Mouse (Mus musculus): ENCODE measurements at regions not wholly inside any gene's neighbourhood (a gene's known extent, or its start where the extent isn't known, plus 50 kb on each side); places are given as distances from the start of the nearest gene placed in this dataset.
"Not testable (repeated sequence)": the region's sequence is repeated elsewhere in the genome, so short reads cannot be mapped to it uniquely, and the experiment has no call there.

DNA sequence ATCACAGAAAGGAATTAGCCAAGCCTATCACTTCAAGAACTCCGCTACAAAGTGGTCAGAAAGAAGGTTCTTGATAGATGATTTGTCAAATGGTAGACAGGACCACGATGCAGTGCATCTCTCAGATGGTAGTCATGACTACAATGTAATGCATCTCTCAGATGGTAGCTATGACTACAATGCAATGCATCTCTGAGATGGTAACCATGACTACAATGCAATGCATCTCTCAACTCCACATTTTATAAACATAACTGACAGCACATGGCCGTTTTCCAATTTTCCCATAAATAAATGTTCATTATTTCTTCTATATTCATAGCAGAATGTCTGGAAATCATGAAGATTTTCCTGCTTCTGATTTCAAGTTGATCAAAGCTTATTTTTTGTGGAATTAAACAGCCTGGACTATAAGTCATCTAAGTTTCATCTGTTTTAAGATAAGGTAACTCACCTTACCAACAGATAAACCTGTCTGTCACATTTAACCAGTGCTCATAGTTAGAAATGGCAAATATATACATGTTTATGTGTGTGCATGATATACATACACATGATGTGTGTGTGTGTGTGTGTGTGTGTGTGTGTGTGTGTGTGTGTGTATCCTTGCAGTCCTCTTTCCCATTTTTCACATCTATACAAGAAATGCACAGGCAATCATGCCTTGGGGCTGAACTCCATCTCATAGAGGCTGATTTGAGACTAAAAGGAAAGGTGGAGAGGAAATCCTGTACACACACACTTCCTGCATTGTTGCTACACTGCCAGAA, 122.4 kb downstream of the Phf3 start:
- DNase-seq (ENCODE audit: low spot score in 2 of 2) = no peak

DNA sequence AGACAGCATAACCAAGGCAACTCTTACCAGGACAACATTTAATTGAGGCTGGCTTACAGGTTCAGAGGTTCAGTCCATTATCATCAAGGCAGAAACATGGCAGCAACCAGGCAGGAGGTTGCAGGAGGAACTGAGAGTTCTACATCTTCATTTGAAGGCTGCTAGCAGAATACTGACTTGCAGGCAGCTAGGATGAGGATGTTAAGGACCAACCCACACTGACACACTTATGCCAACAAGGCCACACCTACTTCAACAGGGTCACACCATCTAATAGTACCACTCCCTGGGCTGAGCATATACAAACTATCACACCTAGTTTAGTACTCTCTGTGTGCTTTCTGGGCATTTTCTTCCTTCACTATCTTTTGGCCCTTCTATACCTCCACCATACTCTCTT, 131.8 kb downstream of the Phf3 start:
- no peak for DNase-seq (ENCODE audit: low spot score in 2 of 2)

DNA sequence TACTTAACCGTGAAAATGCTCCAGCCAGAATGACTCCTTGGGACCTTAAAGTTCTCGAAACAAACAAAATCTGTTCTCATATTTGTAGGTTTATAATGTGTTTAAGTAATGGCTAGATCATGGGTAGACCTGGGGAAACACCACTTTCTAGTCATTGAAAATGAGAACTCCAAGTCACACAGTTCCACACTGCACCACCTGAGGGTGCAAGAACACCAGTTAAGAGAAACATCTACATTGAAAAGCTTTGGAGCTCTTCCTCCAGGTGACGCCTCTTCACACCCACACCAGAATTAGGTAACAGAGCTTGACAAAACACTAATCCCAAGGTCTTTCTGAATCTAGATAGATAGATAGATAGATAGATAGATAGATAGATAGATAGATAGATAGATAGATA, 132.9 kb downstream of the Phf3 start:
- no peak for DNase-seq (ENCODE audit: low spot score in 2 of 2)

DNA sequence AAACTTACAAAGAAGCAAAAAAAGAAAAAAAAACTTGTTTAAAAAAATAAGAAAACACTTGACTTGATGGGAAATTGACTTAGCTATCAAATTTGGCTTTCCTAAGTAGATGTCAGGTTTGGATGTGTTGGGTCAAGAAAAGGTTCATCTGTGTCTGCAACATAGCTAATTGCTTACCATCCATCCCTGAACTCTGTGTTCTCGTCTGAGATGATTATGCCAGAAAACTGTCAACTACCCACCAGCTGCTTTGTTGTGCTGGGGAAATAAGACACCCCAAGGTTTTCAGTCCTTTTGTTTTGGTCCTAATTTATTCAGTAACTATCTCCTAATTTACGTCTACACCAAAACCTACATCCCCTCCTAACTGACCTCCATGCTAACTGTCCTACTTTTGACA, 152.2 kb downstream of the Phf3 start:
- DNase-seq (ENCODE audit: low spot score in 2 of 2) = no peak

DNA sequence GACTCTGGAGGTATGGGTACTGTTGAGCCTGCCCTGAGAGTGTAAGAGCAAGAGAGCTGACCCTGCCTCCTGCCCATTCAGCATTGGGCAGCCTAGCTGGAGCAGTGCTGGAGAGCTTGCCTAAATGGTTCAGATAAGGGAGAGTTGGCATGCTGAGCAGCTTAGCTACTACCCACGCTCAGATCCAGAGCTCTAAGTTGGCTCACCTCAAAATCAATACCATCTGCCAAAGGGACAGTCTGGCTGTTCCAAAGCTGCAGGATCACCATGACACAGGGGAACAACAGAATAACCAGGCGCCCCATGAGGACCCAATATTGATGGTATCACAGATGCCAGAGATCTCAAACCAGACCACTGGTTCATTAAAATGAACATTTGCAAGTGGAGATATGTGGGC, 152.9 kb downstream of the Phf3 start:
- DNase-seq (ENCODE audit: low spot score in 2 of 2) = no peak

DNA sequence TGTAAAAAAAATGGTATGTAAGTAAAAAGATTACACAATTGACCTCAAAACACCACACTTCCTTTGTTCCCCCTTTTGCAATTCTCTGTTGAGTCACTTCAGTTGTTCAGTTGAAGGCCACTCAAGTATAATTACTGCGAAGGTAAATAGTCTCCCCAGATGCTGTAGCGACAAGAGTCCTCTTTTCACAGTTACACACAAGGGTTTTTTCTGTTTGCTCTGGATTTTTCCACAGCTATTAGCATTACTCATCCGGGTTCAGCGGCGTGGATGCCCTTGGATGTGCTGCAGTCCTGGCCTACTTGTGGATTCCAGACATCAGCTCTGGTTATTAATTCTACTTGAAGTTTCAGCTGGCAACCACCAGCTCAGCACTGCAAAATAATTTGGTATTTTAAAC, 155.1 kb downstream of the Phf3 start:
- no peak for DNase-seq (ENCODE audit: low spot score in 2 of 2)

DNA sequence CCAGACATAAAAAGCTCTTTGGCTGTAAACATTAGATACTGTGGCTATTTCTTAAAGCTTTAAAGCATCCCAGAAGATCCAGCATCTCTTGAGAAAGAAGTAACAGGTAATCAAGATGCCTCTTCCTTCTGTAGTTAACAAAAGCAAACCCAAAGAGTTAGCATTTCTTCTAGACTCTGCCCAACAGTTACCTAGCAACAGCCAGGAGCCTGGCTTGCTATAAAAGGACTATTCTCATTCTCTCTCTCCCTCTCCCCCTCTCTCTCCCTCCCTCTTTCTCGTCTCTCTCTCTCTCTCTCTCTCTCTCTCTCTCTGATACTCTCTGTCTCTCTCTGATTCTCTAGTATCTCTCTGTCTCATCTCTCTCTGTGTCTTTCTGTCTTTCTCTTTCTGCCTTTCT, 157.4 kb downstream of the Phf3 start:
- DNase-seq (ENCODE audit: low spot score in 2 of 2) = no peak

DNA sequence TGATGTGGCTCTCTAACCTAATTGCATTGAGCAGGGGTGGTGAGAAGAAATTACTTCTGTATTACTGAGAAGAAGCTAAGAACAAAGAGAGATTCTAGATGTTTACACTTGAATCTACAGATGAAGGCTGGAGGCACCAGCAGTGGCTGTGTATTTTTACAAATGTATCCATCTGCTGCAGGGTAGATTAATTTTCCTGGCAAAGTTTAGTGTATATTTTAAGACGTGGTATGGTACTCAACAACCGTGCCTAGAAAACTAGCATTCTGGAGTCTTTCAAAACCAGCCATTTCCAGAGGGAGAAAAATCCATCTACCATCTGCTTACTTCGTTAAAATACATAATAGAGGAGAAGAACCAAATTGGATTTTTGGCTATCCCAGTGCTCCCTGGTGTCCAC, 172.6 kb downstream of the Phf3 start:
- no peak for DNase-seq (ENCODE audit: low spot score in 2 of 2)

DNA sequence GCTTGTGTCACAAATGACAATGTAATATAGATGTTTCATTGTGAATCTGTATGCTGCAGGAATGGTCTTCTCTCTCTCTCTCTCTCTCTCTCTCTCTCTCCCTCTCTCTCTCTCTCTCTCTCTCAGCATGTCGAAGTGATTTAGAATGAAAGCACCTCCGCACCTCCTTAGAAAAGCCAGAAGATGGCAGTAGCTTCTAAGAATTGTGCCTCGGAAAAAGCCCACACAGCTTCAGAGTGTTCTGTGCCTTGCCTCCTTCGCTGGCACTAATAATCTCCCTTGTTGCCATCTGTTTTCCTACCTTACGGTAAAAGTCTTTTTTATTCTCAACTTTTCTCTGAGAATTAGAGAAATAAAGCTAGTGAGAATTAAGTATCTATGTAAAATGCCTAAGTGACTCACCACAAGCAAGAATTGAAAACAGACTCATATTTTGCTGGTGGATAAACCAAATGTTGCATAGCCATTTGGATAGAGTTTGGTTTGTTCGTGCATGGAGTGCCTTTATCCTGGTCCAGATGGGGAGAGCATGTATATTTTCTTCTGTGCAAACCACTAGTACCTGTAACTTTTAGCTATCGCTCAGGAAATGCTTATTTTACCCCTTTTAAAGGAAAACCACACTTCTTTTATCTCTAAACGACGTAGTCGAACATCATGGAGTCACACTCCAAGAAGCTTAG, 173.2 kb downstream of the Phf3 start:
- no peak for DNase-seq (ENCODE audit: low spot score in 2 of 2)

DNA sequence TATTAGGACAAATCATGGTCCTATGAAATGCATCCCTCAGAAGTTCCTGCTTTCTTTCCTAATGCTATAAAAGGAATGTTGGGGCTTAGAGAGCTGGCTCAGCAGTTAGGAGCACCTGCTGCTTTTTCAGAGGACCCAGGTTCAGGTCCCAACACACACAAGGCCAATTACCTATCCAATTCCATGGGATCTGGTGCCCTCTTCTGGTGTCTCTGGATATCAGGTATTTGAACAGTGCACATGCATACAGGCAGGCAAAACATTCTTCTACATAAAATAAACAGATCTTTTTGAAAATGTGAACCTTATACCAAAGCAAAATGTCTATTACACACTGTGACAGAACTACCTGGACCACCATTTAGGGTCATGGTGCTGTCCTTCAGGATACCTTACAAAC, 177.4 kb downstream of the Phf3 start:
- no peak for DNase-seq (ENCODE audit: low spot score in 2 of 2)

DNA sequence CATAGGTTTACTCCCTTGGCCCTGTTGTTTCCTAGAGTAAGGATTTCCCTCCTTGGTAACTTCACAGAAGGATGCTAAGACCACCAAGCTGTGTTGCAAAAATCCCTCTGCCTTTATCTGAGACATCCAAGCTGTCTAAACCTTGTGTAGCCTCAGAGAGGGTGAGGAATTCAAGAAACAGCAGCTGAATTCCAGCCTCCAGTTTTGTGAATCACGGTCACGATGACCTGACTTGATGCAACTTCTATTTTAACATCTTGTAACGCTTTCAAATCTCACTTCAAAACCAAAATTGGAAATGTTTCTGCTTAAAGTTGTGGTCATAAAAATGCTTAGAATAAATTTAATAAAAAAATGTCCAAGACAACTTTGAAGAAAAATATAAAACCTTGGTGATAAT, 188.4 kb downstream of the Phf3 start:
- DNase-seq (ENCODE audit: low spot score in 2 of 2) = no peak

DNA sequence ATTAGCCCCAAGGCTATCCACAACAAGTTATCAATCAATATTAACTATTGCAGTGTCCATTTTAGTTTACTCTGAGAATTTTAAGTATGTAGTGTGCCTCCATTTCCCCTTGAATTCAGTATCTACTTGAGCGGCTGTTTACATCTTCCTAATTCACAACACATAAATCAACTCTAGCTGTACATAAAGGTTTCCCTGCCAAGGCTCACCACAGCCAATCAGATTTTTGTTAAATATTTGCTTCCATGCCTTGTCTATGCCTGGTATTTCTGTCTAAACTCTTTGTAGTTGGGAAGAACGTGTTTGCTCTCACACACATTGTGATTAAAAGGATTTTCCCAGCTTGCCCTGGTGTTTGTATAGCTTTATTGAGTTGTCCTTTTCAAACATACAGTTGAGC, 189.8 kb downstream of the Phf3 start:
- DNase-seq (ENCODE audit: low spot score in 2 of 2) = no peak

DNA sequence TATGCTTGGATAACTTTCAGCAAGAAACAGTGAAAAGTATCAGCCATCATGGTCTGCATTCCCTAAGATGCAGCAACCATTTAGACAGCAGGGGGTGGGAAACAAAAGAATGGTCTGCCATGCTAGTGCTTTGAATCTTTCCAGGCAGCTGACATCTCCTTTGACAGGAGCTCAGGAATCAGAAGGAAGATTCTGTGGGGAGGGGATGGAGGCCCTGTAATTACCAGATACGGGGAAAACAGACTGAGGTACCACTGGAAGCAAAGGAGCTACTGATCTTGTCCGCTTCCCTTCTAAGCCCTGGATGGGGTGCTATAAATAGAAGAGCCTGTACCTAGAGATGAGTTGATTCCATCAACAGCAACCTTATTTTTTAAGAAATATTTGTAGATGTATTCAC, 233.9 kb downstream of the Phf3 start:
- DNase-seq (ENCODE audit: low spot score in 2 of 2) = no peak

DNA sequence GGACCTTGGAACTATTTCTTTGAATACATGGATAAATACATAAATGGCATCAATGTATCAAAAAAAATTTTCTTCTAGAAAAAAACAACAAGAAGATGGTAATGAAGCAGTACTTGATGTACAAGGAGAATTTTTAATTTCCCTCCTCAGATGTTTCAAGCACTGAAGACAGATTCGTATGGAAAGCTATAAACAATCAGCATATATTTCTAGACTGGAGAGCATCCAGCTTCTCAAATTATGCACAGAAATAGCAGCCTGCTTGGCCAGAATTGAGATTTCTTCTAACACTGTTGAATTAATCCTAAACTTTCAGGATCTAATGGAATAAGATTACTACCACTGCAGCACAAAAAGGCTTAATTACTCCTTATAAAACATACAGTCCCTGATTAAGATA, 241.0 kb downstream of the Phf3 start:
- no peak for DNase-seq (ENCODE audit: low spot score in 2 of 2)

DNA sequence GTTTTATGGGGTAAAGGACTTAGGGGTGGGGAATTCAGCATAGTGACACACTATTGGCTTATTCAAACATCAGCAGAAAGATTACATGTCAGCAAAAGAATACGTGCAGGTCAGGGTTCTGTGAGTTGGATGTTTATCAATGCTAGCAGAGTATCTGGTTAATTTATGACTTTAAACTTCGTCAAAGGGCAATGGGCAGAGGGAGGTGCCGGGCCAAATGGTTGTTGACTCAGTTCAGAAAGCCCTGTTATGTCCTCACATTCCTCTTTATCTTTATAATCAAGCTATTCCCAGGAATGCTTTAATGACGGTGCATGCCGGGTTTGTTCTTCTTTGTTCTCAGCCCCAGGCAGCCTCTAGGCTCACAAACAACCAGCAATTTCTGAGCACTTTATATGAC, 245.9 kb downstream of the Phf3 start:
- DNase-seq (ENCODE audit: low spot score in 2 of 2) = not testable (repeated sequence)

DNA sequence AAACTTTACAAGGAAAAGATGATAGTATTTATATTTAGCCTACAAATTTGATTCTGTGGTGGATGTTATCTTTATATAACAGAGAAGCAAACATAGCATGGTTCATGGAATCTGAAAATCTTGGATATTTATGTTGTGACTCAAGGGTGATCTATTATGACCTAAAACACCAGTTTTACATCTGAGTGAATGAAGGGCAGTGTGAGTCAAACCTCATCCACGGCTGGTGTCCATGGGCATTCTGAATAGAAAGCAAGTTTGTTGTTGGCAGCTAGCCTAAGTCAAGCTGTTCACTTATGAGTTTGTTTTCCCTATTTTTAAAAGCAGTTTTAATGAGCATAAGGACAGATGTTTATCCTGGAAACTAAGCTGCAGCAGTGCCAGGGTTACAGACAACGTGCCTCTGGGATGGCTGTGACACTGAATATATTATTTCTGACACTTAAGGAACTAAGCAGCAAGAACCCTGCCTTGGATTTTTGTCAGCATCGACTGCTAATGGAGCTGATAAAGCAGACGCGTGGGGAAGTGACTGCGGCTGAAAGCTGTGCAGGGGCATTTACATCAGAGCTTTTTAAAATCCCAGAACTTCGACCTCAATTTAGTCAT, 278.5 kb downstream of the Phf3 start:
- no peak for DNase-seq (ENCODE audit: low spot score in 2 of 2)

DNA sequence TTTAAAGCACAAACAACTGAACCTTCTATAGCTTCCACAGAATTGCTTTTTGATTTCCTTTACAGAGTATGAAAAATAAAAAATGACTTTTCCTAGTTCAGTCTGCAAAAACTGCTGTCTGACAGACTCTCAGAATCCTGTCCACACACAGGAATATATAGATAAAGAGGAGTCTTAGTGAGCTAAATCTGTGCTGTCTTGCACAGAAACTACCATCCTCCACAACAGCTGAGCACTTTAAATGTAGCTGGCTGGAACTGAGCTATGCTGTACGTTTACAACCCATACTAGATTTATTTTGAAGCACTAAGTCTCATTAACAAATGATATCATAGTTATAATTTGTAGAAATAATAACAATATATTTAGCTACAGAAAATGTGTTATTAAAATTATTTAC, 279.7 kb downstream of the Phf3 start:
- DNase-seq (ENCODE audit: low spot score in 2 of 2) = no peak

DNA sequence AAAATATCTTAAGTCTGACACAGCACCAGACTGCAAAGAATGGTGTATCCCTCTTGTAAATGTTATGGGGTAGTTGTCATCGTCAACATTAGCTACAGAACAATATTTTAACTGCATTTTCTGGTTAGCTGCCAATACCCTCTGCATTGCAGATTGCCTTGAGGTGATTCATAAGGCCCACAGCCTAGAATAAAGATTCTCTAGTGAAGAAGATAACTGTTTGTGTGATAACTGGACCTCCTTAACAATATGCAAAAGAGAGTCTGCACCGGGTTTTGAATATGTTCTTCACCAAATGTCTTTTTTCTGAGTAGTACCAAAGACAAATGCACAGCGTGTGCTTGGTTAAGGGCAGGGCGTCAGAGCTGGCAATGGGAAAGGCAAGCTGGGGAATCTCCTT, 283.0 kb downstream of the Phf3 start:
- no peak for DNase-seq (ENCODE audit: low spot score in 2 of 2)

DNA sequence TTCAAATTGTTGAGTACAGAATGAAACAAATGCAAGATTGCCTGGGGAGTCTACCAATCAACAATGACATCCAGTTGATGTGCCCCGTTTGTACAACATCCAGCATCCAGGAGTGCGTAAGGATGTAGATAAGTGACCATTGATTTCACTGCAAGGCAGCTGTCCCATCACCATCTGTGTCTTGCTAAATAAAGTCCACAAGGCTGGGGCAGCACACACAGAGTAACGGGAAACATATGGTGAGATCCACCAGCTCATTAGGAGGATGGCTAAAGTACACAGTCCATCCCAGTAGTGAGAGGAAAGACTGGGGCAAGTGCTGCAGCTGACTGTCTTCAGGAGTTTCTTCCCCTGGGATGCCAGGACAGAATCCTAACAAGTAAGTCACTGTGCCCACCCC, 284.8 kb downstream of the Phf3 start:
- no peak for DNase-seq (ENCODE audit: low spot score in 2 of 2)

DNA sequence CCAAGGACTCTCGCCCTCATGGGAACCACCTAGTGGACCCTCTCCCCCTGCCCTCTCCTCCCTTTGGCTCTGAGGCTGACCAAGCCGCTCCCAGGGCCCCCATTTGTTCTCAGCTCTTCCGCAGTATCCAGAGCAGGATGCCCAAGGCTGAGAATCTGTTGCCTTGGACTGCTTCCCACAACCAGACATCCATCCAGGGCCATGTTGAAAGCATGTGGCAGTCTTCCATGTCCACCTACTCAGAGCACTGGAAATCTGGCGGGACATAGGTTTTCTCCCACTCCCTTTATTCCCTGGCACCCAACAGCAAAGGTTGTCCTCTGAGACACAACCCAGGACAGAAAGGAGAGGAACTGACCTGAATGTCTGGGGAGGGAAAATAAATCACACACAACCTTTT, 285.4 kb downstream of the Phf3 start:
- DNase-seq (ENCODE audit: low spot score in 2 of 2) = no peak

DNA sequence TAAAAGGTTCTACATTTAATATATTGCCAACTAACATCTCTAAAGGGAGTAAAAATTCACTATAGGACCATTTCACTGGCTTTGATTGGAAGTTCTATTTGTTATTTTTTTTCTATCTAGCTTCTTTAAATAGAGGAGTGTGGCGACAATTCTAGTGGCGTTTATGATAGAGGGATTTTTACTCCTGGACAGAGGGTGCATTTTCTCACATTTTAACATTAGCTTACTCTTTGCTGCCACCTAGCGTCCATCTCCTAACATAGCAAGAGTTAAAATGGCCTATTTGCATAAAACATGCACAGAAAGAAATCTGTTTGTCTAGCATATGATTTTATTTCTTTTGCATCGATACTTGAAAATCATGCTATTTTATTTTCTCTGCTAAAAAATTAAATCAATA, 288.9 kb downstream of the Phf3 start:
- peak in 1 of 2 experiments; percentile 10 for DNase-seq (ENCODE audit: low spot score in 2 of 2)

DNA sequence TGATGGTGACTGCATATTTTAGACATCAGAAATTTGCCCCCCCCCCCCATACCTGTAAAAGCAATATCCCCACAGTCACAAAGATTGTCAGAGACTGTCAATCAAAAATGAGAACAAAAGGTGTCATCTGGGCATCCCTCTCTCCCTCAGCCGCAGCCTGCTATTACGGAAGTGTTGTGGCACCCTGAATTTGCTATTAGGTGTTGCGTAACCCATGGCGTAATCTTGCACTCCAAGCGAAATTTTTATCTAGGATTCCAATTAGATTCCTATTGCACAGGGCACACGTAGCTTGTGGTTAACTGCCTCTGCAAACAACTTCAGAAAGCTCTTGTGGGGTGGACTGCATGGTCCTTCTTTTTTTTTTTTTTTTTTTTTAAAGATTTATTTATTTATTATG, 289.9 kb downstream of the Phf3 start:
- DNase-seq (ENCODE audit: low spot score in 2 of 2) = no peak

DNA sequence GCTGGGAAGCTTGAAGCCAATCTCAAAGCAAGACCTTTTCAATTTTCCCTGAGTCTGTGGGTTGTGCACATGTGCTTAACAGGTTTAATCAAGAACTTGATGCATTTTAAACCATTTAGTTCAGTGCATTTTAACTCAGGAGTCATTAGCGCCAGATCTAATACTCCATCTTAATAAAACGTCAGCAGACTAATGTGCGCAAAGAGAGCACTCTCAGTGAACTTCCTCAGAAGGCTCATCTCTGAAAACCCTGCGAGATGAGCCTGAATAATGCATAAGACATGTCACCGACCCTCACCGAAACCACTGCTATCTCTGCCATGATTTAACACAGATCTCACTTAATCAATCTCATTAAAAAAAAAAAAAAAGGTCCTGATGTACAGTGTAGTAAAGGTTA, 309.0 kb downstream of the Phf3 start:
- no peak for DNase-seq (ENCODE audit: low spot score in 2 of 2)
